Mouse (Mus musculus): Measurements from ENCODE around the gene Cebpz. TPM values are rescaled to one million over a fixed set of nuclear protein-coding genes. Genes with fewer than 3 reads are reported as not detected.

Gene Cebpz
- 100 to 1,000 TPM; 105 to 111 TPM for total RNA-seq (2023)

GRCm38 (mm10) chr17:78936466-78937228 lies at the start of gene Cebpz, which contains the start of gene Ndufaf7:
Gene Cebpz, minus strand, starts transcription at chr17:78937066.
Gene Ndufaf7, plus strand, starts transcription at chr17:78937136.

GRCm38 (mm10) chr17:78916369-78916813 lies 20.5 kb downstream of the Cebpz start, which contains the start of gene Cebpzos:
Gene Cebpzos, plus strand, starts transcription at chr17:78916500.

GRCm38 (mm10) chr17:78906892-78907291 lies 30.0 kb downstream of the Cebpz start, which contains the start of gene Sult6b1:
Gene Sult6b1, minus strand, starts transcription at chr17:78906992.

GRCm38 (mm10) chr17:78882401-78883112 lies 54.3 kb downstream of the Cebpz start, which contains the start of gene Eif2ak2:
Gene Eif2ak2, minus strand, starts transcription at chr17:78882573.

Other genes with a start within 250 kb of the Cebpz start
- 10 to 100 TPM; 33.1 to 38.4 TPM for gene Strn, start 199.9 kb downstream of the Cebpz start, total RNA-seq (2023)
- gene Heatr5b, start 101.7 kb downstream of the Cebpz start, total RNA-seq (2023): 10 to 100 TPM; 36.2 to 40.1 TPM
- gene Gpatch11, start 101.5 kb downstream of the Cebpz start, total RNA-seq (2023): 10 to 100 TPM; 27.0 to 44.3 TPM
- gene Eif2ak2, start 54.5 kb downstream of the Cebpz start, total RNA-seq (2023): 10 to 100 TPM; 29.6 to 43.8 TPM
- gene Sult6b1, start 30.1 kb downstream of the Cebpz start, total RNA-seq (2023): not detected
- gene Cebpzos, start 20.6 kb downstream of the Cebpz start, total RNA-seq (2023): 10 to 100 TPM; 12.0 to 14.7 TPM
- gene Ndufaf7, start 70 bp upstream of the Cebpz start, total RNA-seq (2023): 10 to 100 TPM; 24.9 to 27.7 TPM
- gene Prkd3, start 83.8 kb upstream of the Cebpz start, total RNA-seq (2023): 10 to 100 TPM; 53.6 to 55.3 TPM
- not detected for gene Qpct, start 114.8 kb upstream of the Cebpz start, total RNA-seq (2023)

Measured in B cell, adult 67 days (primary cell).